Mouse (Mus musculus): ENCODE data around the gene Acot12. TPM values are rescaled to one million over a fixed set of nuclear protein-coding genes. Genes with fewer than 3 reads are reported as not detected.

Gene Acot12
- total RNA-seq (2022), result 1 to 10 TPM in 1 of 4 experiments, under 1 TPM in 2, not detected in 1; 0.49 to 1.0 (median 0.52) TPM

GRCm38 (mm10) chr13:91741280-91742047 is at the start of gene Acot12:
TSS of gene Acot12 (plus strand) at chr13:91741512.
- DNase-seq (ENCODE audit: low spot score in 2 of 2), result no peak

GRCm38 (mm10) chr13:91693615-91694014 is 47.7 kb upstream of the Acot12 start:
- DNase-seq (ENCODE audit: low spot score in 2 of 2), result no peak

GRCm38 (mm10) chr13:91695406-91695805 is 45.9 kb upstream of the Acot12 start:
- DNase-seq (ENCODE audit: low spot score in 2 of 2), result no peak

GRCm38 (mm10) chr13:91696109-91696645 is 45.1 kb upstream of the Acot12 start:
- DNase-seq (ENCODE audit: low spot score in 2 of 2), result no peak

- DNase-seq (ENCODE audit: low spot score in 2 of 2), result no peak
Measured at GRCm38 (mm10) chr13:91697011-91697410, 44.3 kb upstream of the Acot12 start.

GRCm38 (mm10) chr13:91702337-91702736 is 39.0 kb upstream of the Acot12 start:
- no peak for DNase-seq (ENCODE audit: low spot score in 2 of 2)

GRCm38 (mm10) chr13:91719487-91719886 is 21.8 kb upstream of the Acot12 start:
- DNase-seq (ENCODE audit: low spot score in 2 of 2), result no peak

GRCm38 (mm10) chr13:91723108-91723735 is 18.1 kb upstream of the Acot12 start:
- no peak for DNase-seq (ENCODE audit: low spot score in 2 of 2)

GRCm38 (mm10) chr13:91723736-91724119 is 17.6 kb upstream of the Acot12 start:
- no peak for DNase-seq (ENCODE audit: low spot score in 2 of 2)

- no peak for DNase-seq (ENCODE audit: low spot score in 2 of 2)
Measured at GRCm38 (mm10) chr13:91724211-91724610, 17.1 kb upstream of the Acot12 start.

GRCm38 (mm10) chr13:91725130-91725529 is 16.2 kb upstream of the Acot12 start:
- no peak for DNase-seq (ENCODE audit: low spot score in 2 of 2)

- no peak for DNase-seq (ENCODE audit: low spot score in 2 of 2)
Measured at GRCm38 (mm10) chr13:91727899-91728298, 13.4 kb upstream of the Acot12 start.

- no peak for DNase-seq (ENCODE audit: low spot score in 2 of 2)
Measured at GRCm38 (mm10) chr13:91737191-91737590, 4.1 kb upstream of the Acot12 start.

- no peak for DNase-seq (ENCODE audit: low spot score in 2 of 2)
Measured at GRCm38 (mm10) chr13:91740851-91741250, 461 bp upstream of the Acot12 start.

- peak in 1 of 2 experiments; percentile 36 for DNase-seq (ENCODE audit: low spot score in 2 of 2)
Measured at GRCm38 (mm10) chr13:91743180-91743579, 1.9 kb downstream of the Acot12 start.

- no peak for DNase-seq (ENCODE audit: low spot score in 2 of 2)
Measured at GRCm38 (mm10) chr13:91746470-91746869, 5.2 kb downstream of the Acot12 start.

GRCm38 (mm10) chr13:91748401-91748800 is 7.1 kb downstream of the Acot12 start:
- DNase-seq (ENCODE audit: low spot score in 2 of 2), result no peak

- no peak for DNase-seq (ENCODE audit: low spot score in 2 of 2)
Measured at GRCm38 (mm10) chr13:91749981-91750380, 8.7 kb downstream of the Acot12 start.

- DNase-seq (ENCODE audit: low spot score in 2 of 2), result no peak
Measured at GRCm38 (mm10) chr13:91753724-91754123, 12.4 kb downstream of the Acot12 start.

GRCm38 (mm10) chr13:91754762-91755161 is 13.4 kb downstream of the Acot12 start:
- DNase-seq (ENCODE audit: low spot score in 2 of 2), result no peak

GRCm38 (mm10) chr13:91756230-91756629 is 14.9 kb downstream of the Acot12 start:
- DNase-seq (ENCODE audit: low spot score in 2 of 2), result no peak

GRCm38 (mm10) chr13:91758316-91759048 is 17.2 kb downstream of the Acot12 start:
- no peak for DNase-seq (ENCODE audit: low spot score in 2 of 2)
